Mouse (Mus musculus) midbrain, embryonic 10.5 days (tissue): ENCODE results near the gene Akap10. TPM values are rescaled to one million over a fixed set of nuclear protein-coding genes. Genes with fewer than 3 reads are reported as not detected.
"Not testable (repeated sequence)": the region's sequence is repeated elsewhere in the genome, so short reads cannot be mapped to it uniquely, and the experiment has no call there.

ENCODE experiments used
- DNase-seq: peaks from one replicate; pipeline ENCODE4 v3.0.0-alpha.2; 2017; ENCODE audit warnings: low spot score
- H3K27ac ChIP-seq: fragments of 300-500 bp; sonication (generic); replicated peaks from 2 replicates; pipeline ENCODE4 v1.5.1; 2016; ENCODE audit warnings: mild to moderate bottlenecking
- H3K27me3 ChIP-seq: fragments of 300-500 bp; sonication (generic); 2 replicates; pipeline ENCODE4 v1.6.1; 2016; ENCODE audit warnings: low read depth, mild to moderate bottlenecking; ENCODE audit not compliant: poor library complexity, severe bottlenecking
- H3K36me3 ChIP-seq: fragments of 300-500 bp; sonication (generic); 2 replicates; pipeline ENCODE4 v1.6.1; 2016; ENCODE audit warnings: mild to moderate bottlenecking, moderate library complexity
- H3K4me1 ChIP-seq: fragments of 300-500 bp; sonication (generic); 2 replicates; pipeline ENCODE4 v1.6.1; 2016
- H3K4me3 ChIP-seq: fragments of 300-500 bp; sonication (generic); 2 replicates; pipeline ENCODE4 v1.5.1; 2016; ENCODE audit warnings: mild to moderate bottlenecking, moderate library complexity
- H3K9me3 ChIP-seq: fragments of 300-500 bp; sonication (generic); replicated peaks from 2 replicates; pipeline ENCODE4 v1.6.1; 2016; ENCODE audit warnings: mild to moderate bottlenecking
- WGBS: fragments of 180-500 bp; shearing (Covaris S2); methylation state at CpG from one replicate; pipeline ENCODE4 v1.1.7; 2016; 5-methylcytosine and 5-hydroxymethylcytosine counted together
- polyA plus RNA-seq: library from polyadenylated mRNA; unstranded; fragments of >200 nt; fragmentation: Nextera tagmentation; extraction: Ambion mirVana; gene quantifications from 2 replicates; pipeline ENCODE4 v1.2.1, GENCODE M21; 2016

Gene Akap10
- polyA plus RNA-seq, 1 experiment from 2014 or later, result 14.7 TPM

DNA sequence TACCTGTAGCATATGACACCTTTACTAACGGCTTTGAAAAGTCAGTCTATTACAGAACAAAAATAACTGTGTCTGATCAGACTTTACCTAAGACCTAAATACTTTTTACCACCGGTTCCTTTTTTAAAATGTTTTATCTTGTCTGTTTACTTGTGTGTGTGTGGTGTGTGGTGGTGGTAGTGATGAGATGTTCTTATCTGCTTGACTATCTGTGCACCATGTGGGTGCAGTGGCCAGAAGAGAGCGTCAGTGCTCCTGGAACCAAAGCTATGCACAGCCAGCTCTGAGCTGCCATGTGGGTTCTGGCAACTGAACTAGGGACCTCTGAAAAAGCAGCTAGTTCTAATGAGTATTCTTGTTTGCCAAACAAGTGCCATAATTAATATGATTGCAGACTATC is 78.9 kb downstream of the Akap10 start:
- H3K27ac ChIP-seq, result no peak overlapping the region
- no peaks in the 10 kb centered on the region for H3K9me3 ChIP-seq
- no peak for DNase-seq
- peaks cover 20% of the 10 kb centered on the region for H3K4me1 ChIP-seq
- no peak overlapping the region for H3K4me3 ChIP-seq
- WGBS, result 84% methylated on average over 3 of the region's 3 CpGs
- peaks cover 4% of the 10 kb centered on the region; the same call in 1 of the 2 replicates for H3K36me3 ChIP-seq
- H3K27me3 ChIP-seq, result no peaks in the 10 kb centered on the region

DNA sequence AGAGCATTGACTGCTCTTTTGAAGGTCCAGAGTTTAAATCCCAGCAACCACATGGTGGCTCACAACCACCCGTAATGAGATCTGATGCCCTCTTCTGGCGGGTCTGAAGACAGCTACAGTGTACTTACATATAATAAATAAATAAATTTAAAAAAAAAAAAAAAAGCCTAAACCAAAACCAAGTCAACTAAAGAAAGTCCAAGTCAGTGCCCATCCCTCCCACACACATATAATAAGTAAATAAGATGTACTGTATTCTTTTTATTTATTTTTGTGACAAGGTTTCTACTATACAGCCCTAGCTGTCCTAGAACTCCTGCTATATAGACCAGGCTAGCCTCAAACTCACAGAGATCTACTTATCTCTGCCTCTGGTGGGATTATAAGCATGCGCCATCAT is 89.4 kb downstream of the Akap10 start:
- not testable (repeated sequence) for H3K27me3 ChIP-seq, H3K9me3 ChIP-seq, H3K4me1 ChIP-seq, DNase-seq, H3K4me3 ChIP-seq, H3K27ac ChIP-seq
- H3K36me3 ChIP-seq, result peaks cover 63% of the 10 kb centered on the region
- 64% methylated on average over 3 of the region's 3 CpGs for WGBS

DNA sequence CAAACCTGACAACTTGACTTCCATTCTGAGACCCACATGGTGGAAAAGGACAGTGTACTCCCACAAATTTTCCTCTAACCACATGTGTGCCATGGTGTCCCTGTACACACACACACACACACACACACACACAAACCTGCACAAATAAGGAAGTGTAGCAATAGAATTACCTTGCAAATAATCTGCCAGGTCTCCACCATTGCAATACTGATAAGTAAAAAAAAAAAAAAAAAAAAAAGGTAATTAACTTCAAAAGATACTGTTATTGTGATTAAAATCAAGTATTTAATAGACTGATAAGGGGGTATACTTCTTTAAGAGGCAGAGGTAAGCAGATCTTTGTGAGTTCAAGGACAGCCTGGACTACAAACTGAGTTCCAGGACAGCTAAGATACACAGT is 90.1 kb downstream of the Akap10 start:
- no peak overlapping the region for H3K4me3 ChIP-seq
- H3K9me3 ChIP-seq, result no peaks in the 10 kb centered on the region
- H3K36me3 ChIP-seq, result peaks cover 62% of the 10 kb centered on the region
- H3K4me1 ChIP-seq, result no peaks in the 10 kb centered on the region
- H3K27me3 ChIP-seq, result no peaks in the 10 kb centered on the region
- no peak overlapping the region for H3K27ac ChIP-seq
- DNase-seq, result no peak

DNA sequence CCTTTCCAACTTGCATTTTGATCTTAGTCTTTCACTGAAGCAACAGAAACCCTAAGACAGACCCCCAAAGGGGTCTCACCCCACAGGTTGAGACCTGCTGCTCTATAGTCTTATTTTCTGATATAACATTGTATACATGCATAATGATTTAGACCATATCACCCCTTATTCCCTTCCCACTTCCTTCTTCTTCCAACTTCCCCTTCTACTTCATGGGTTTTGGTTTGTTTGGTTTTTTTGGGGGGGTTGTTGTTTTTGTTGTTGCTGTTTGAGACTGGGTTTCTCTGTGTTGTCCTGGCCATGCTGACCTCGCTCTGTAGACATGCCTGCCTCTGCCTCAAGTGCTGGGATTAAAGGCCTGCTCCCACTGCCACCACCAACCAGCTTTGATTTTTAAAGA is 90.9 kb downstream of the Akap10 start:
- no peaks in the 10 kb centered on the region for H3K9me3 ChIP-seq

More for the DNA sequence above, 90.9 kb downstream of the Akap10 start:
- WGBS, result 88% methylated on average over 1 of the region's 1 CpGs
- Histone ChIP-seq H3K36me3 (peaks cover 63% of the 10 kb centered on the region), H3K27me3 (no peaks in the 10 kb centered on the region), H3K4me3 (no peak overlapping the region), H3K27ac (no peak overlapping the region), H3K4me1 (no peaks in the 10 kb centered on the region)
- no peak for DNase-seq

Other genes starting within 250 kb of the Akap10 start
- 0.86 and 0.95 TPM in 2 replicates for gene Fam83g, start 246.2 kb downstream of the Akap10 start, polyA plus RNA-seq
- gene Slc5a10, start 209.4 kb downstream of the Akap10 start, polyA plus RNA-seq, result not detected in 2 replicates
- 47.0 and 49.3 TPM in 2 replicates for gene Prpsap2, start 168.2 kb downstream of the Akap10 start, polyA plus RNA-seq
- gene Ulk2, start 75.2 kb downstream of the Akap10 start, polyA plus RNA-seq, result 12.1 and 17.3 TPM in 2 replicates
- gene Specc1, start 26.5 kb upstream of the Akap10 start, polyA plus RNA-seq, result 10.1 and 13.3 TPM in 2 replicates